Mouse (Mus musculus) midbrain, embryonic 12.5 days (tissue): Measurements from ENCODE around the gene Actl7b. TPM values are rescaled to one million over a fixed set of nuclear protein-coding genes. Genes with fewer than 3 reads are reported as not detected.

Experiments
- ATAC-seq: fragments of 200-750 bp; cut with Nextera tagmentation; 2 replicates; pipeline ENCODE4 v1.8.0; 2017; ENCODE audit warnings: low read depth, moderate TSS enrichment, moderate library complexity; ENCODE audit not compliant: low FRiP score
- H3K27ac ChIP-seq: fragments of 300-500 bp; sonication (generic); replicated peaks from 2 replicates; pipeline ENCODE4 v1.5.1; 2016; ENCODE audit warnings: mild to moderate bottlenecking
- H3K27me3 ChIP-seq: fragments of 300-500 bp; sonication (generic); 2 replicates; pipeline ENCODE4 v1.6.1; 2016; ENCODE audit warnings: mild to moderate bottlenecking
- H3K36me3 ChIP-seq: fragments of 300-500 bp; sonication (generic); 2 replicates; pipeline ENCODE4 v1.6.1; 2016
- H3K4me1 ChIP-seq: fragments of 300-500 bp; sonication (generic); 2 replicates; pipeline ENCODE4 v1.6.1; 2016
- H3K4me2 ChIP-seq: fragments of 300-500 bp; sonication (generic); replicated peaks from 2 replicates; pipeline ENCODE4 v1.6.1; 2016; ENCODE audit warnings: mild to moderate bottlenecking, moderate library complexity
- H3K4me3 ChIP-seq: fragments of 300-500 bp; sonication (generic); 2 replicates; pipeline ENCODE4 v1.5.1; 2016; ENCODE audit warnings: mild to moderate bottlenecking
- H3K9ac ChIP-seq: fragments of 300-500 bp; sonication (generic); replicated peaks from 2 replicates; pipeline ENCODE4 v1.6.1; 2016; ENCODE audit warnings: mild to moderate bottlenecking, moderate library complexity
- H3K9me3 ChIP-seq: fragments of 300-500 bp; sonication (generic); 2 replicates; pipeline ENCODE4 v1.6.1; 2016; ENCODE audit warnings: mild to moderate bottlenecking
- WGBS: fragments of 180-500 bp; shearing (Covaris S2); methylation state at CpG from one replicate; pipeline ENCODE4 v1.1.7; 2016; 5-methylcytosine and 5-hydroxymethylcytosine counted together
- polyA plus RNA-seq: library from polyadenylated mRNA; unstranded; fragments of >200 nt; fragmentation: Nextera tagmentation; extraction: Ambion mirVana; gene quantifications from 2 replicates; pipeline ENCODE4 v1.2.1, GENCODE M21; 2016

Actl7b gene
- polyA plus RNA-seq, 1 experiment from 2014 or later = not detected

GRCm38 (mm10) chr4:56698671-56699070 is 42.6 kb downstream of the Actl7b start:
- no peaks in the 10 kb centered on the region for H3K36me3 ChIP-seq
- H3K9me3 ChIP-seq = no peaks in the 10 kb centered on the region
- WGBS = 71% methylated on average over 5 of the region's 5 CpGs
- no peak for ATAC-seq
- no peak overlapping the region for H3K4me2 ChIP-seq
- no peak overlapping the region for H3K4me3 ChIP-seq
- no peak overlapping the region for H3K9ac ChIP-seq
- no peaks in the 10 kb centered on the region for H3K27me3 ChIP-seq
- H3K4me1 ChIP-seq = peaks cover 7% of the 10 kb centered on the region; the same call in 1 of the 2 replicates
- no peak overlapping the region for H3K27ac ChIP-seq

GRCm38 (mm10) chr4:56696401-56696800 is 44.8 kb downstream of the Actl7b start:
- Histone ChIP-seq H3K9ac (no peak overlapping the region), H3K27ac (no peak overlapping the region), H3K4me2 (no peak overlapping the region), H3K4me1 (no peaks in the 10 kb centered on the region), H3K9me3 (no peaks in the 10 kb centered on the region), H3K27me3 (no peaks in the 10 kb centered on the region), H3K4me3 (no peak overlapping the region), H3K36me3 (no peaks in the 10 kb centered on the region)
- ATAC-seq = no peak
- WGBS = 75% methylated on average over 7 of the region's 7 CpGs

Other genes with a start within 250 kb of the Actl7b start
- not detected in 2 replicates for gene Gm26657, start 1.4 kb downstream of the Actl7b start, polyA plus RNA-seq
- not detected in 2 replicates for gene Actl7a, start 2.0 kb upstream of the Actl7b start, polyA plus RNA-seq
- 84.8 and 92.8 TPM in 2 replicates for gene Elp1, start 60.9 kb upstream of the Actl7b start, polyA plus RNA-seq
- 20.6 and 22.8 TPM in 2 replicates for gene Fam206a, start 60.9 kb upstream of the Actl7b start, polyA plus RNA-seq
- 25.6 and 29.6 TPM in 2 replicates for gene Ctnnal1, start 123.7 kb upstream of the Actl7b start, polyA plus RNA-seq
- 12.0 and 14.5 TPM in 2 replicates for gene Tmem245, start 206.0 kb upstream of the Actl7b start, polyA plus RNA-seq
- gene Frrs1l, start 248.9 kb upstream of the Actl7b start, polyA plus RNA-seq = 7.6 and 11.6 TPM in 2 replicates